19 mouse cellular contexts compared by ENCODE assay signal in the genomic region with DNA sequence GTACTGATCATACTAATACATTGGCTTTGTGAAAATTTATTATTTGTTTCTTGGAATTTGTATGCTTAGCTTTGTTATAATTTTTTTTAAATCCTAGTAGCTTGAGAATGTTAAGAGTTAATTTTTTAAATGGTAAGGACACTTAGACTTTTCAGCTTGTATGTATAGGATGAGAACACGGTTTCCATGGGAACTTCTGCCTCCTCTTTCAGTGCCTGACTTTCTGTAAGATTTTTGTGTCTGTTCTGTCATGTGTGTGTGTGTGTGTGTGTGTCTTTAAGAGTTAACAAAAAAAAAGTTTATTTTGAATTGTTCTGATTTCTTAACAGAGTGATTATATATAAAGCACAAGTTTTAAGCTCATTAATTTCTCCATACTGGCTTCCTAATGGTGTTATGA.
A peak's percentile ranks its signal among the peaks of the same experiment; 100 is the strongest.
DNase-seq lines count a peak whose midpoint lies in the region; ATAC-seq and TF ChIP-seq lines count a peak whose summit lies in the region.
"Had no signal": no experiment of that assay in that cellular context is flagged by ENCODE, and none has a peak within 500 bp of the region (broad histone marks: within the 10 kb centered on the region; RNA-seq: fewer than 3 reads in every experiment).

No protein-coding gene starts in this region.

- DNase-seq in hindbrain, embryonic 10.5 days (ENCODE audit: low spot score): no peak
- DNase-seq in midbrain, embryonic 14.5 days: peak; percentile 39
- no peak for DNase-seq in hindbrain, embryonic 14.5 days (ENCODE audit: low spot score)
- DNase-seq in hindbrain, postnatal 0 days (ENCODE audit: low spot score): no peak
- no peak for DNase-seq in thymus, adult 18-20 months
- no peak for DNase-seq in limb, embryonic 10.5 days (ENCODE audit: low spot score)
- DNase-seq: adrenal gland, adult 8-10 months; gastrocnemius, postnatal 10 days; heart, postnatal 14 days; kidney, adult 8-10 months; lung, postnatal 36 days had no signal

- no peaks in the 10 kb centered on the region for H3K9me3 ChIP-seq in hindbrain, embryonic 12.5 days (replicated peaks)
- no peaks in the 10 kb centered on the region for H3K9me3 ChIP-seq in hindbrain, embryonic 10.5 days
- no peaks in the 10 kb centered on the region for H3K9me3 ChIP-seq in midbrain, embryonic 14.5 days (ENCODE audit: control insufficient read depth, low read length)
- no peaks in the 10 kb centered on the region for H3K9me3 ChIP-seq in midbrain, embryonic 13.5 days
- H3K9me3 ChIP-seq in hindbrain, embryonic 14.5 days (ENCODE audit: control insufficient read depth, low read length): no peaks in the 10 kb centered on the region
- no peaks in the 10 kb centered on the region for H3K9me3 ChIP-seq in hindbrain, postnatal 0 days (ENCODE audit: low read length)
- no peaks in the 10 kb centered on the region for H3K9me3 ChIP-seq in limb, embryonic 10.5 days (replicated peaks)
- H3K9me3 ChIP-seq: embryonic facial prominence, embryonic 15.5 days; heart, embryonic 13.5 days; liver, embryonic 15.5 days; lung, embryonic 15.5 days; megakaryocyte, embryonic 14.5 days; neural tube, embryonic 12.5 days had no signal

- TF ChIP-seq CTCF in hindbrain, postnatal 0 days (IDR thresholded peaks at IDR 0.05; ENCODE audit: low read depth): no peak

- peak overlapping the region; percentile 45; the same call in 1 of the 2 replicates for H3K4me2 ChIP-seq in hindbrain, embryonic 12.5 days (replicated peaks)
- peak overlapping the region; percentile 63 for H3K4me2 ChIP-seq in midbrain, embryonic 14.5 days (ENCODE audit: low read length)
- H3K4me2 ChIP-seq in midbrain, embryonic 13.5 days (replicated peaks): no peak overlapping the region
- peak overlapping the region; percentile 78 for H3K4me2 ChIP-seq in hindbrain, embryonic 14.5 days (replicated peaks)
- H3K4me2 ChIP-seq in hindbrain, postnatal 0 days (ENCODE audit: low read depth, low read length): peak overlapping the region; percentile 55

- no peak overlapping the region for H3K27ac ChIP-seq in hindbrain, embryonic 12.5 days
- no peak overlapping the region for H3K27ac ChIP-seq in hindbrain, embryonic 10.5 days
- no peak overlapping the region for H3K27ac ChIP-seq in midbrain, embryonic 14.5 days (replicated peaks; ENCODE audit: low read depth, low read length)
- no peak overlapping the region for H3K27ac ChIP-seq in midbrain, embryonic 13.5 days
- peak overlapping the region; percentile 94 for H3K27ac ChIP-seq in hindbrain, embryonic 14.5 days
- peak overlapping the region; percentile 89; the same call in 1 of the 2 replicates for H3K27ac ChIP-seq in hindbrain, postnatal 0 days
- no peak overlapping the region for H3K27ac ChIP-seq in limb, embryonic 10.5 days
- H3K27ac ChIP-seq: embryonic facial prominence, embryonic 15.5 days; liver, embryonic 15.5 days; lung, embryonic 15.5 days had no signal

- WGBS in hindbrain, embryonic 12.5 days: 58% methylated on average over 1 of the region's 1 CpGs
- 76% methylated on average over 1 of the region's 1 CpGs for WGBS in hindbrain, embryonic 10.5 days
- 59% methylated on average over 1 of the region's 1 CpGs for WGBS in midbrain, embryonic 14.5 days
- WGBS in midbrain, embryonic 13.5 days: 66% methylated on average over 1 of the region's 1 CpGs
- WGBS in hindbrain, embryonic 14.5 days: 44% methylated on average over 1 of the region's 1 CpGs
- 41% methylated on average over 1 of the region's 1 CpGs for WGBS in hindbrain, postnatal 0 days
- WGBS in limb, embryonic 10.5 days: 92% methylated on average over 1 of the region's 1 CpGs

- peaks cover 12% of the 10 kb centered on the region; the same call in 1 of the 2 replicates for H3K4me1 ChIP-seq in hindbrain, embryonic 12.5 days
- H3K4me1 ChIP-seq in hindbrain, embryonic 10.5 days (replicated peaks): 0 out of 2 replicates have a peak, but pooled peaks cover 7% of the 10 kb centered on the region
- H3K4me1 ChIP-seq in midbrain, embryonic 14.5 days (ENCODE audit: control insufficient read depth, insufficient read depth, low read length): peaks cover 18% of the 10 kb centered on the region
- peaks cover 23% of the 10 kb centered on the region for H3K4me1 ChIP-seq in midbrain, embryonic 13.5 days (replicated peaks)
- H3K4me1 ChIP-seq in hindbrain, embryonic 14.5 days (replicated peaks; ENCODE audit: control insufficient read depth, insufficient read depth, low read length): peaks cover 34% of the 10 kb centered on the region
- peaks cover 7% of the 10 kb centered on the region for H3K4me1 ChIP-seq in hindbrain, postnatal 0 days (ENCODE audit: insufficient read depth, low read length)
- peaks cover 4% of the 10 kb centered on the region for H3K4me1 ChIP-seq in limb, embryonic 10.5 days
- H3K4me1 ChIP-seq: neural tube, embryonic 12.5 days had no signal

- no peaks in the 10 kb centered on the region for H3K27me3 ChIP-seq in hindbrain, embryonic 12.5 days
- H3K27me3 ChIP-seq in hindbrain, embryonic 10.5 days (ENCODE audit: insufficient read depth, poor library complexity, severe bottlenecking): no peaks in the 10 kb centered on the region
- no peaks in the 10 kb centered on the region for H3K27me3 ChIP-seq in midbrain, embryonic 14.5 days (ENCODE audit: control insufficient read depth, insufficient read depth, low read length)
- H3K27me3 ChIP-seq in midbrain, embryonic 13.5 days: no peaks in the 10 kb centered on the region
- no peaks in the 10 kb centered on the region for H3K27me3 ChIP-seq in hindbrain, embryonic 14.5 days (ENCODE audit: control insufficient read depth, insufficient read depth, low read length)
- H3K27me3 ChIP-seq in hindbrain, postnatal 0 days (ENCODE audit: insufficient read depth, low read length): no peaks in the 10 kb centered on the region
- no peaks in the 10 kb centered on the region for H3K27me3 ChIP-seq in limb, embryonic 10.5 days (ENCODE audit: low read depth, poor library complexity, severe bottlenecking)
- H3K27me3 ChIP-seq: embryonic facial prominence, embryonic 15.5 days; heart, embryonic 13.5 days; liver, embryonic 15.5 days; lung, embryonic 15.5 days; megakaryocyte, embryonic 14.5 days; neural tube, embryonic 12.5 days had no signal

- no peak for ATAC-seq in hindbrain, embryonic 12.5 days (ENCODE audit: low FRiP score)
- no peak for ATAC-seq in midbrain, embryonic 14.5 days (ENCODE audit: low FRiP score, low TSS enrichment)
- no peak for ATAC-seq in midbrain, embryonic 13.5 days
- ATAC-seq in hindbrain, embryonic 14.5 days (ENCODE audit: low FRiP score): no peak
- no peak for ATAC-seq in hindbrain, postnatal 0 days

- no peak overlapping the region for H3K4me3 ChIP-seq in hindbrain, embryonic 12.5 days
- no peak overlapping the region for H3K4me3 ChIP-seq in hindbrain, embryonic 10.5 days
- H3K4me3 ChIP-seq in midbrain, embryonic 14.5 days (replicated peaks; ENCODE audit: low read depth, low read length): 0 out of 2 replicates have a peak overlapping the region, but pooled peaks have one; percentile 49
- H3K4me3 ChIP-seq in midbrain, embryonic 13.5 days (replicated peaks): no peak overlapping the region
- H3K4me3 ChIP-seq in hindbrain, embryonic 14.5 days (replicated peaks; ENCODE audit: low read length): peak overlapping the region; percentile 51
- peak overlapping the region; percentile 51; the same call in 1 of the 2 replicates for H3K4me3 ChIP-seq in hindbrain, postnatal 0 days (ENCODE audit: low read length)
- H3K4me3 ChIP-seq in limb, embryonic 10.5 days: no peak overlapping the region
- H3K4me3 ChIP-seq: lung, embryonic 15.5 days had no signal

- H3K36me3 ChIP-seq in hindbrain, embryonic 12.5 days: no peaks in the 10 kb centered on the region
- 0 out of 2 replicates have a peak, but pooled peaks cover 3% of the 10 kb centered on the region for H3K36me3 ChIP-seq in hindbrain, embryonic 10.5 days
- H3K36me3 ChIP-seq in midbrain, embryonic 14.5 days (ENCODE audit: control insufficient read depth, insufficient read depth, low read length): no peaks in the 10 kb centered on the region
- H3K36me3 ChIP-seq in midbrain, embryonic 13.5 days: no peaks in the 10 kb centered on the region
- no peaks in the 10 kb centered on the region; the same call in 1 of the 2 replicates for H3K36me3 ChIP-seq in hindbrain, embryonic 14.5 days (replicated peaks; ENCODE audit: control insufficient read depth, insufficient read depth)
- no peaks in the 10 kb centered on the region for H3K36me3 ChIP-seq in hindbrain, postnatal 0 days (ENCODE audit: insufficient read depth, low read length)
- H3K36me3 ChIP-seq in limb, embryonic 10.5 days: 0 out of 2 replicates have a peak, but pooled peaks cover 2% of the 10 kb centered on the region
- H3K36me3 ChIP-seq: embryonic facial prominence, embryonic 15.5 days; liver, embryonic 15.5 days; lung, embryonic 15.5 days; neural tube, embryonic 12.5 days had no signal

- H3K9ac ChIP-seq in hindbrain, embryonic 12.5 days: no peak overlapping the region
- H3K9ac ChIP-seq in midbrain, embryonic 14.5 days (replicated peaks; ENCODE audit: low read length): no peak overlapping the region
- H3K9ac ChIP-seq in midbrain, embryonic 13.5 days (replicated peaks): no peak overlapping the region
- peak overlapping the region; percentile 79; the same call in 1 of the 2 replicates for H3K9ac ChIP-seq in hindbrain, embryonic 14.5 days
- H3K9ac ChIP-seq in hindbrain, postnatal 0 days (replicated peaks; ENCODE audit: low read length): no peak overlapping the region
- H3K9ac ChIP-seq: liver, embryonic 15.5 days; neural tube, embryonic 12.5 days had no signal

Comparison
In these comparisons a context has a peak if more than half of its experiments do, and no peak if none do; other contexts are left out.
1. H3K27ac ChIP-seq: peak in hindbrain, embryonic 14.5 days (single experiment) and hindbrain, postnatal 0 days (single experiment); none in hindbrain, embryonic 12.5 days (single experiment), hindbrain, embryonic 10.5 days (single experiment), midbrain, embryonic 14.5 days (single experiment), midbrain, embryonic 13.5 days (single experiment) and limb, embryonic 10.5 days (single experiment).
2. H3K4me3 ChIP-seq: peak in midbrain, embryonic 14.5 days (single experiment), hindbrain, embryonic 14.5 days (single experiment) and hindbrain, postnatal 0 days (single experiment); none in hindbrain, embryonic 12.5 days (single experiment), hindbrain, embryonic 10.5 days (single experiment), midbrain, embryonic 13.5 days (single experiment) and limb, embryonic 10.5 days (single experiment).